8 mouse cellular contexts compared by ENCODE assay signal in the genomic region with DNA sequence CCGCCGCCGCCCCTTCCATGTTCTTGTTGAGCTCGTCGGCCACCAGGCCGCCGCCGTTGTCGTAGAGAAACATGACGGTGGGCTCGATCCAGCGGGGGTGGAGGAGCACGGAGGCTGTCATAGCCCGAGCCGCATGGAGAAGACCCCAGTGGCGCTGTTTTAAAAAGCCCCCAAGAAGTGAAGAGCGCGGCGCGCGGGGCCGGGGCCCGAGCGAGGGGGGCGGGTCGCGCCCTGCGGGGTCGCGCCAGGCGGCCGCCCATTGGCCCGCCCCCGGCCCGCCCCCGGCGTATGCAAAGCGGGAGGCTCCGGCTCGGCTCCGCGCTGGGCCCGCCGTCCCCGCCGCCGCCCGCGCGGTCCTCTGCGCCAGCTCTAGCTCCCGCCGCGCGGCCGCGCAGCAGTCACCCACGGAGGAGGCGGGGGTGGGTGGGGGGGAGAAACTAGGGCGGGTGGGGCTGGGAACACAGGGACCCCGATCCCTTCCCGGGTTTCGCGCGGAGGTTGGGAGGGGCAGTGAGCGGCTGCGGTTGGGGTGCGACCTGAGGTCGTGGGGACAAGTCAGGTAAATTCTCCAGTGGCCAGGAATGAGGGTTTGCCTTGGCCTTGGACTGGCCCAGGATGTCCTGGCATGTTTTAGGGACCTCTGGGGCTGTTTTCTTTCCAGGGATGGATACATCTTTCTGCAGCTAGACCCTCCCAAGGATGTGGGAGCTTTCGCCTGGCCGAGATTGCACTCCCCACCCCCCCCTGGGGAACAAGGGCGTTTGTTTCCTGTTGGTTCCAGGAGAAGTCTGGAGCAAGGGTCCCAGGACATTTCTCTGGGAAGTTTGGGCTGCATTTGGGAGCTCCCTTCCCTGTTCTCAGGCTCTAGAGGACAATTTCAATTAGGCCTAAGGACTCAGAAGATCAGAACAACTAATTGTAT. TPM values are rescaled to one million over a fixed set of nuclear protein-coding genes. Genes with fewer than 3 reads are reported as not detected.
A peak's percentile ranks its signal among the peaks of the same experiment; 100 is the strongest.
DNase-seq lines count a peak whose midpoint lies in the region; ATAC-seq and TF ChIP-seq lines count a peak whose summit lies in the region.

TSS of gene Hoxa13 (minus strand) at position 227 of the 922 bp plus-strand sequence.

- DNase-seq in lung, postnatal 0 days (ENCODE audit: low spot score): no peak
- DNase-seq in lung, postnatal 36 days: no peak
- DNase-seq in embryonic facial prominence, embryonic 11.5 days (ENCODE audit: low spot score): peak; percentile 63
- peak; percentile 55 to 68 for DNase-seq in kidney, postnatal 4 days
- no peak for DNase-seq in cerebellum, adult 11-12 months
- DNase-seq in ovary, postnatal 36 days (ENCODE audit: low spot score): no peak
- no peak for DNase-seq in ovary, postnatal 14 days (ENCODE audit: low spot score)

- WGBS in lung, postnatal 0 days: 2% methylated on average over 20 of the region's 72 CpGs
- WGBS in embryonic facial prominence, embryonic 11.5 days: 0% methylated on average over 31 of the region's 72 CpGs
- under 1% methylated on average over 27 of the region's 72 CpGs for WGBS in neural tube, embryonic 14.5 days

- no peak for TF ChIP-seq CTCF in lung, postnatal 0 days (IDR thresholded peaks at IDR 0.05)

- H3K27ac ChIP-seq in lung, postnatal 0 days (ENCODE audit: low read length): no peak within 1 kb of the TSS
- H3K27ac ChIP-seq in embryonic facial prominence, embryonic 11.5 days (replicated peaks; ENCODE audit: low read depth, low read length): no peak within 1 kb of the TSS
- H3K27ac ChIP-seq in neural tube, embryonic 14.5 days (ENCODE audit: low read depth, low read length): no peak within 1 kb of the TSS

- H3K4me1 ChIP-seq in lung, postnatal 0 days (ENCODE audit: insufficient read depth, low read depth, low read length): no peaks in the 10 kb centered on the region
- H3K4me1 ChIP-seq in embryonic facial prominence, embryonic 11.5 days (ENCODE audit: control insufficient read depth, insufficient read depth, low read length): peaks cover 5% of the 10 kb centered on the region; the same call in 1 of the 2 replicates
- H3K4me1 ChIP-seq in neural tube, embryonic 14.5 days (ENCODE audit: control insufficient read depth, insufficient read depth, low read length): 0 out of 2 replicates have a peak, but pooled peaks cover 4% of the 10 kb centered on the region

- H3K9ac ChIP-seq in lung, postnatal 0 days (replicated peaks; ENCODE audit: low read depth): no peak within 1 kb of the TSS
- no peak within 1 kb of the TSS for H3K9ac ChIP-seq in embryonic facial prominence, embryonic 11.5 days (replicated peaks; ENCODE audit: low read length)
- no peak within 1 kb of the TSS for H3K9ac ChIP-seq in neural tube, embryonic 14.5 days (replicated peaks; ENCODE audit: low read depth, low read length)

- ATAC-seq in lung, postnatal 0 days: peak; percentile 76
- peak; percentile 67; the same call in 1 of the 2 replicates for ATAC-seq in embryonic facial prominence, embryonic 11.5 days (replicated peaks; ENCODE audit: insufficient number of reproducible peaks, low FRiP score, low TSS enrichment, low read depth)
- peak; percentile 38; the same call in 1 of the 2 replicates for ATAC-seq in neural tube, embryonic 14.5 days (ENCODE audit: low read depth)

- peak within 1 kb of the TSS; percentile 43 for H3K4me3 ChIP-seq in lung, postnatal 0 days (ENCODE audit: low read depth, low read length)
- H3K4me3 ChIP-seq in embryonic facial prominence, embryonic 11.5 days (ENCODE audit: low read depth, low read length): peak within 1 kb of the TSS; percentile 30
- H3K4me3 ChIP-seq in neural tube, embryonic 14.5 days (ENCODE audit: low read depth, low read length): peak within 1 kb of the TSS; percentile 20

- H3K27me3 ChIP-seq in lung, postnatal 0 days (replicated peaks; ENCODE audit: insufficient read depth, low read length): peaks cover 83% of the 10 kb centered on the region
- H3K27me3 ChIP-seq in embryonic facial prominence, embryonic 11.5 days (ENCODE audit: control insufficient read depth, insufficient read depth, low read length): peaks cover 83% of the 10 kb centered on the region
- H3K27me3 ChIP-seq in neural tube, embryonic 14.5 days (ENCODE audit: control insufficient read depth, insufficient read depth, low read length): peaks cover 48% of the 10 kb centered on the region

- H3K9me3 ChIP-seq in lung, postnatal 0 days (ENCODE audit: low read length): no peaks in the 10 kb centered on the region
- no peaks in the 10 kb centered on the region for H3K9me3 ChIP-seq in embryonic facial prominence, embryonic 11.5 days (replicated peaks; ENCODE audit: control insufficient read depth, low read length)
- no peaks in the 10 kb centered on the region for H3K9me3 ChIP-seq in neural tube, embryonic 14.5 days (ENCODE audit: control insufficient read depth, low read length)

- H3K4me2 ChIP-seq in lung, postnatal 0 days (replicated peaks; ENCODE audit: low read depth, low read length): peak within 1 kb of the TSS; percentile 69
- peak within 1 kb of the TSS; percentile 42 for H3K4me2 ChIP-seq in embryonic facial prominence, embryonic 11.5 days (ENCODE audit: low read depth, low read length)
- peak within 1 kb of the TSS; percentile 16; the same call in 1 of the 2 replicates for H3K4me2 ChIP-seq in neural tube, embryonic 14.5 days (ENCODE audit: low read depth, low read length)

- TF ChIP-seq EP300 in lung, postnatal 0 days (IDR thresholded peaks at IDR 0.05): no peak

- H3K36me3 ChIP-seq in lung, postnatal 0 days (ENCODE audit: insufficient read depth, low read length): no peaks in the 10 kb centered on the region
- no peaks in the 10 kb centered on the region for H3K36me3 ChIP-seq in embryonic facial prominence, embryonic 11.5 days (replicated peaks; ENCODE audit: control insufficient read depth, insufficient read depth, low read depth, low read length)
- no peaks in the 10 kb centered on the region for H3K36me3 ChIP-seq in neural tube, embryonic 14.5 days (ENCODE audit: control insufficient read depth, insufficient read depth, low read length)

RNA-seq across cellular contexts. Expression of gene Hoxa13, which starts in this region (rescaled TPM):
- polyA plus RNA-seq in lung, postnatal 0 days (2015; fragmentation: Nextera tagmentation; extraction: Ambion mirVana): 0.12 TPM in 1 of 2 replicates, not detected in the other
- polyA plus RNA-seq in embryonic facial prominence, embryonic 11.5 days (2014; fragmentation: Nextera tagmentation; extraction: Ambion mirVana): not detected in 2 replicates
- not detected in 2 replicates for polyA plus RNA-seq in neural tube, embryonic 14.5 days (2014; fragmentation: Nextera tagmentation; extraction: Ambion mirVana)

Comparison
In these comparisons a context has a peak if more than half of its experiments do, and no peak if none do; other contexts are left out.
1. Peak in ATAC-seq, H3K4me3 ChIP-seq and H3K4me2 ChIP-seq in lung, postnatal 0 days; RNA of the gene not detected or under 1 TPM.
2. Peak in DNase-seq, ATAC-seq, H3K4me3 ChIP-seq and H3K4me2 ChIP-seq in embryonic facial prominence, embryonic 11.5 days; RNA of the gene not detected or under 1 TPM.
3. Peak in ATAC-seq, H3K4me3 ChIP-seq and H3K4me2 ChIP-seq in neural tube, embryonic 14.5 days; RNA of the gene not detected or under 1 TPM.
4. DNase-seq: peak in kidney, postnatal 4 days (2 of 2); none in lung, postnatal 0 days (single experiment), lung, postnatal 36 days (single experiment), cerebellum, adult 11-12 months (single experiment), ovary, postnatal 36 days (single experiment) and ovary, postnatal 14 days (single experiment).
5. H3K4me2 ChIP-seq: peak in every context shown above with its lines; median percentile 69 in lung, postnatal 0 days; 42 in embryonic facial prominence, embryonic 11.5 days; 16 in neural tube, embryonic 14.5 days.
6. Peak in every context shown above with its lines, with median percentiles within 50 percentile points of each other: ATAC-seq and H3K4me3 ChIP-seq.